Mouse (Mus musculus): ENCODE measurements at regions not wholly inside any gene's neighbourhood (a gene's known extent, or its start where the extent isn't known, plus 50 kb on each side); places are given as distances from the start of the nearest gene placed in this dataset.

DNA sequence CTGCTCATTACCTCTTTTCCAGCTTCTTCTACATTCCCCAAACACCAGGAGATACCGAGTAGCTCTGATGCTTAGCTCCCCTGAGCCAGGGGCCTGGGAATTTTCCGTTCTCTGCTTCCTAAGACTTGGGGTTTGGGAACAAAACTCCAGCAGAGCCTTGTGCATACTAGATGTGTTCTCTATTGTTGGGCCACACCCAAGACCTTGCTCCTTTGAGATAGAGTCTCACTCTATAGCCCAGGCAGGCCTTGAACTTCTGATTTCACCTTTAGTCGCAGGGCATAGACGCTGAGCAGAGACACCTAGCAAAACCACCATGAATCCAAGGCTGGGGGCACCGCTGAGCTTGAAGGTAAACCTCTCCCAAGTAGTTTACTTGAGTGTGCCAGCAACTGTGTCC lies 126.5 kb upstream of the A430005L14Rik start:
- TF ChIP-seq POLR2A (IDR thresholded peaks at IDR 0.05; ENCODE audit: low read depth, low read length) (no peak), CTCF (conservative IDR thresholded peaks at IDR 0.05; ENCODE audit: insufficient read depth, insufficient read length, low read depth, low read length) (no peak)
